In the genomic region with DNA sequence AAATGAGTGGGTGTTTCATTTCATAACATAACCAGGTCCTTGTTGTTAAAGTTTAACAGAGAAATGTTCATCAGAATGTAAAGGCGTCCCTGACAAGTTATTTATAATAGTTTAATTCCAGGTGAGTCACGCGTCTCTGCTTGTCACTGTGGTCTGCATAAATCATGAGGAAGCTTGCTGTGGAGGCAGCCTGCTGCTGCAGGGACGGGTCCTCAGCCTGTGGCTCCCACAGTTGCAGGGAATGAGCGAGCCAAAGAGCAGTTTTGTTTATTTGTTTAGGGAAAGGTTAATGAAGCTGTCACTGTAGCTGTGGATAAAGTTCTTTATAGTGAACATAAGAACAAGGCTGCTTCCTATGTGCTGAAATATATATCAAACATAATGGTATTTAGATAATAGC, we compare ENCODE assay signal across 25 mouse cellular contexts.
"Had no signal": no experiment of that assay in that cellular context is flagged by ENCODE, and none has a peak within 500 bp of the region (broad histone marks: within the 10 kb centered on the region; RNA-seq: fewer than 3 reads in every experiment).

No protein-coding gene starts in this region.

- H3K4me3 ChIP-seq: gastrocnemius, adult 2 months; heart, embryonic 10.5 days; heart, embryonic 12.5 days; hindbrain, embryonic 10.5 days; hindbrain, embryonic 12.5 days; intestine, embryonic 15.5 days; layer of hippocampus, adult 2 months; left cerebral cortex, adult 2 months; limb, embryonic 10.5 days; limb, embryonic 12.5 days had no signal

- H3K9me3 ChIP-seq: heart, embryonic 10.5 days; heart, embryonic 12.5 days; hindbrain, embryonic 10.5 days; hindbrain, embryonic 12.5 days; intestine, embryonic 15.5 days; limb, embryonic 10.5 days; limb, embryonic 12.5 days had no signal

- H3K4me1 ChIP-seq: limb, embryonic 12.5 days had no signal

- H3K27me3 ChIP-seq: heart, embryonic 12.5 days; intestine, embryonic 15.5 days had no signal

- H3K9ac ChIP-seq: heart, embryonic 12.5 days; hindbrain, embryonic 12.5 days; hindbrain, embryonic 14.5 days; intestine, embryonic 15.5 days; limb, embryonic 12.5 days had no signal

- H3K4me2 ChIP-seq: heart, embryonic 12.5 days; hindbrain, embryonic 12.5 days; hindbrain, embryonic 14.5 days; intestine, embryonic 15.5 days; limb, embryonic 12.5 days; liver, embryonic 11.5 days had no signal

- DNase-seq: gastrocnemius, adult 2 months; gastrocnemius, postnatal 10 days; gastrocnemius, postnatal 25 days; heart, adult 18-20 months; heart, postnatal 10 days; heart, postnatal 4 days; kidney, adult 18-20 months; kidney, adult 9 months; kidney, postnatal 25 days; liver had no signal

- H3K36me3 ChIP-seq: intestine, embryonic 15.5 days had no signal

- ATAC-seq: hindbrain, embryonic 16.5 days; inflammation-experienced regulatory T-cells, adult 6 months; intestine, embryonic 15.5 days; intestine, postnatal 0 days had no signal

- H3K27ac ChIP-seq: gastrocnemius, adult 2 months; heart, embryonic 10.5 days; hindbrain, embryonic 10.5 days; hindbrain, embryonic 12.5 days; hindbrain, embryonic 14.5 days; intestine, embryonic 15.5 days; kidney, postnatal 0 days; layer of hippocampus, adult 2 months; left cerebral cortex, adult 2 months; limb, embryonic 10.5 days; limb, embryonic 12.5 days had no signal
